Mouse (Mus musculus) inflammation-experienced regulatory T-cells, adult 6 months (primary cell): ENCODE data around the gene Pet100. TPM values are rescaled to one million over a fixed set of nuclear protein-coding genes. Genes with fewer than 3 reads are reported as not detected.
"Not testable (repeated sequence)": the region's sequence is repeated elsewhere in the genome, so short reads cannot be mapped to it uniquely, and the experiment has no call there.

Experiments
- ATAC-seq: one replicate; pipeline ENCODE4 v1.8.0; 2017
- polyA plus RNA-seq, 3 experiments: library from polyadenylated mRNA; unstranded; fragments of 100-300 nt; shearing (Covaris generic); gene quantifications; one replicate each; pipeline ENCODE4 v1.2.1; 2017

Gene Pet100
- 100 to 1,000 TPM; 122 to 150 (median 138) TPM for polyA plus RNA-seq

GRCm38 (mm10) chr8:3621199-3621970 lies at the start of gene Pet100, which contains the start of gene Xab2:
Pet100 (plus strand) TSS chr8:3621548.
Xab2 (minus strand) TSS chr8:3621316.
- ATAC-seq: peak; percentile 93

GRCm38 (mm10) chr8:3574546-3574945 lies 46.8 kb upstream of the Pet100 start:
- no peak for ATAC-seq

GRCm38 (mm10) chr8:3576211-3576960 lies 45.0 kb upstream of the Pet100 start:
- ATAC-seq: no peak

GRCm38 (mm10) chr8:3579390-3580364 lies 41.7 kb upstream of the Pet100 start:
- ATAC-seq: no peak

GRCm38 (mm10) chr8:3581961-3582360 lies 39.4 kb upstream of the Pet100 start:
- ATAC-seq: not testable (repeated sequence)

- no peak for ATAC-seq
Observed at GRCm38 (mm10) chr8:3586452-3586851, 34.9 kb upstream of the Pet100 start.

- no peak for ATAC-seq
Observed at GRCm38 (mm10) chr8:3586993-3587390, 34.4 kb upstream of the Pet100 start, which contains the start of gene Camsap3. Camsap3 (plus strand) TSS chr8:3587293.

GRCm38 (mm10) chr8:3587391-3588257 lies 33.7 kb upstream of the Pet100 start:
- peak; percentile 38 for ATAC-seq

GRCm38 (mm10) chr8:3588258-3588633 lies 33.1 kb upstream of the Pet100 start:
- no peak for ATAC-seq

GRCm38 (mm10) chr8:3593470-3593869 lies 27.9 kb upstream of the Pet100 start:
- no peak for ATAC-seq

- ATAC-seq: no peak
Observed at GRCm38 (mm10) chr8:3594466-3594865, 26.9 kb upstream of the Pet100 start.

- no peak for ATAC-seq
Observed at GRCm38 (mm10) chr8:3598054-3598453, 23.3 kb upstream of the Pet100 start.

- ATAC-seq: no peak
Observed at GRCm38 (mm10) chr8:3599219-3599618, 22.1 kb upstream of the Pet100 start.

- no peak for ATAC-seq
Observed at GRCm38 (mm10) chr8:3600401-3600800, 20.9 kb upstream of the Pet100 start.

GRCm38 (mm10) chr8:3603439-3603838 lies 17.9 kb upstream of the Pet100 start:
- no peak for ATAC-seq

- no peak for ATAC-seq
Observed at GRCm38 (mm10) chr8:3606593-3606992, 14.8 kb upstream of the Pet100 start.

GRCm38 (mm10) chr8:3607822-3608221 lies 13.5 kb upstream of the Pet100 start:
- ATAC-seq: no peak

- no peak for ATAC-seq
Observed at GRCm38 (mm10) chr8:3609046-3609815, 12.1 kb upstream of the Pet100 start.

GRCm38 (mm10) chr8:3609816-3610150 lies 11.6 kb upstream of the Pet100 start:
- no peak for ATAC-seq

GRCm38 (mm10) chr8:3622119-3622518 lies 771 bp downstream of the Pet100 start:
- no peak for ATAC-seq

GRCm38 (mm10) chr8:3625445-3625844 lies 4.1 kb downstream of the Pet100 start, which contains the start of gene Pcp2:
Pcp2 (minus strand) TSS chr8:3625545.
- no peak for ATAC-seq
